Mouse (Mus musculus): ENCODE data around the gene Olfr1441. TPM values are rescaled to one million over a fixed set of nuclear protein-coding genes. Genes with fewer than 3 reads are reported as not detected.

The Olfr1441 gene
- total RNA-seq, 2 experiments from 2014 or later = not detected

DNA sequence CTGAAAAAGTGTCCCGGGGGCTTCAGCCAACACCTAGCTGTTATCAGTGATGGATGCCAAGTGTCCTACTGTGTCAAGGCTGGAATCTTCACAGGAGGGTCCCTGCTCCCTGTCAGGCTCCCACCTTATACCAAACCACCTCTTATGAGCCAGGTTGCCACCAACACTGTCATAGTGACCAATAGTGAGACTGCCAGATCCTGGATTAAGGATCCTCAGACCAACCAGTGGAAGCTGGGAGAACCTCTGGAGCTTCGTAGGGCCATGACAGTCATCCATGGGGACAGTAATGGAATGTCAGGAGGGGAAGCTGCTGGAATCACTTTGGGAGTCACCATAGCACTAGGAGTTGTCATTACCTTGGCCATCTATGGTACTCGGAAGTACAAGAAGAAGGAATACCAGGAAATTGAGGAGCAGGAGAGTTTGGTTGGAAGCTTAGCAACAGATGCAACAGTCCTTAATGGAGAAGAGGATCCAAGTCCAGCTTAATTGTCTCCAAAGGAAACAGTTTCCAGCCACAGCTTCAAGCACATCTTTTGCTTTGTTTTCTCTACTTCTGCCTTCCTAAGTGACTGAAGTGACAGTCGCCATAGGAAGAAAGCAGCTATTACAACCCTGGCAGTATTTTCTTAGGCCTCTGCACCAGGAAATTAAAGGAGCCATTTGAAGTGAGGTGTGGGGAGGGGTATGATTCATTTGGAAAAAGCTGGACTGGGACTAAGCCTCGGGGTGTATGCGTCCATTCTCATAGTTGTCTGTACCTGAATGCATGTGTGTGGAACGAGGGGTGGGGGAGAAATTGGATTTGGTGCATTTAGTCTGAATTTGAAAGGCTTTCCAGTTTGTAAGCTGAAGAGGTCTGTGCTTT, 45.9 kb downstream of the Olfr1441 start:
- no peak for DNase-seq

DNA sequence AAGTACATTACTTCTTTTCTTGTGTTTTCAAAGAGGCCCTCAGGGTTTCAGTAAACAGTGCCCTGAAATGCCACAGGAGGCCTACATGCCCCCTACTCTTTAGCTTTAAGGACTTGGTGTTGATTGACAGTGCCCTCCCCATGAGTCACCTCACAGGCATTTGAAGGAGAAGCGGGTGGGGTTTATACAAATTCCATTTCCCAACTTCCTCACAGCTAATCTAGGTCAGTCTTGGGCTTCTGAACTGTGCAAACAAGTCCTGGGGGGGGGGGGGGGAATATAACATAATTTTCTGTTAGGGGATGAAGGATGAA, 46.4 kb downstream of the Olfr1441 start:
- DNase-seq = peak; percentile 32

DNA sequence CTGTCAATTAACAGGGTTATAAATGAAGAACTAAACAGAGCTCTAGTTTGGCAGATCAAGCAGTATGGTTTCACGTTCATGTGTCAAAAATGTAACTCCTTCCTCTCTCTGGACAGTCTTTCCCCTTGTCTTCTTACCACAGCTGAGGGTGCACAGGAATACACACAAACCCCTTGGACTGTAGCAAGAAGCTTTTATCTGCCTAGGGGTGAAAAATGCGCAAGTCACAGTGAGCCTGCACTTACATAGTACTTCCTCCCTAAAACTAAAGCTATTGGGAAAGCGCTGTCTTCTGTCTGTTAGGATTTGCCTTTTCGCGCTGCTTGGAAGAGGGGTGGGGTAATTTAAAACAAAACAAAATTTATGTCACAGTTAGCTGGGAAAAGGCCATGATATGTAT, 46.9 kb downstream of the Olfr1441 start:
- no peak for DNase-seq

DNA sequence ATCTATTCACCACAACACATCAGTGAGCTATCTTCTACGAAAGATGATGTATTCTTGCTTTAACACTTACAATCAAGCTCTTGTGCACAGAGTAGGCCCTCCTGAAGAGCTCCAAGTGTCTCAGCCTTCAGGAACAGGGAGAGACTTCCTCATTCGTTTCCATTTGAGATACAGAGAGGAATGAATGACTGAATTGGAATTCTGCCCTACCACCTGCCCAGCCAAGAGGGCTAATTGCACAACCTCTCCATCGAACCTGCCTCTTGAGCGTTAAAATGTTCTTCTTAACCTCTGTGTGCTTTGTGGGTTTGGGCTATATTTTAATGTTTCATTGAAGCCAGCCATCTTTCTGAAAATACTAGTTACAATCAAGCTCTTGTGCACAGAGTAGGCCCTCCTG, 47.4 kb downstream of the Olfr1441 start:
- DNase-seq = no peak

DNA sequence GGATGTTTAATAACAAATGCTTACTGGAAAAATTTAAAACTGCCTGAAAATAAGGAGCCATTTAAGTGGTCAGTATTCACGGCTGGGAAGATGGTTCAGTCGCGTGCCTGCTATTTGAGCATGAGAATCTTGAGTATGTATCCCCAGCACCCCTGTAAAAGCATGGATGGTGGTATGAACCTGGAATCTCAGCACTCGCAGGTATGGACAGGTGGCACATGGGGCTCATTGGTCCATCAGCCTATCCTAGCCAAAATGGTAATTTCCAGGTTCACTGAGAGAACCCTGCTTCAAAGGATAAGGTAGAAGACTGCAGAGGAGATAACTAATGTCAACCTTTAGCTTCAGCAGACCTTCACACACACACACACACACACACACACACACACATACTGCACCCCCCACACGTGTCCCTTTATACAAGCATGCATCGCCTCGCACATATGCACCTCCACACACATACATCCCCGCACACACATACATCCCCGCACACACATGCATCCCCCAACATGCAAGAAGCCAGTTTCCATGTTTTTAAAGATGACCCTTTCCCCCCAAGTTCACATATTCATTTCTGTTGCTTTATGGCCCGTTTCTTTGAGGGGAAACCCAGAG, 48.4 kb downstream of the Olfr1441 start:
- no peak for DNase-seq

DNA sequence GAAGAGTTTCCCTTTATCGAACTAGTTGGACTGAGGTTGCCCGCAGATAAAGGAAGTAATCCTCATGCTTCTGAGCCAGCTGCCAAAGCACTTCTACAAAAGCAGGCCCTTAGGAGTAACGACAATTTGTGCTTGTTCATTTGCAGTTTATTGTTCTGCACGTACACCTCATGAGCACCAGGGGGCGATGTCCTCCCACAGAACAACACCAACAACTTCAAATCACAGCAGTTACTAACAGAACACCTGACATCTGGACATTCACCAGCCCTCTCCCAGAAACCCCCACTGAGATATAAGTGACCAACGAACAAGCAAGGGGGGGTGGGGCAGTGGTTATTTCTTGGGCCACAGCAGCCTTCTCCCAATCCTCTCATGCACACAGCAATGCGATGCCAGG, 49.0 kb downstream of the Olfr1441 start:
- peak; percentile 71 for DNase-seq

DNA sequence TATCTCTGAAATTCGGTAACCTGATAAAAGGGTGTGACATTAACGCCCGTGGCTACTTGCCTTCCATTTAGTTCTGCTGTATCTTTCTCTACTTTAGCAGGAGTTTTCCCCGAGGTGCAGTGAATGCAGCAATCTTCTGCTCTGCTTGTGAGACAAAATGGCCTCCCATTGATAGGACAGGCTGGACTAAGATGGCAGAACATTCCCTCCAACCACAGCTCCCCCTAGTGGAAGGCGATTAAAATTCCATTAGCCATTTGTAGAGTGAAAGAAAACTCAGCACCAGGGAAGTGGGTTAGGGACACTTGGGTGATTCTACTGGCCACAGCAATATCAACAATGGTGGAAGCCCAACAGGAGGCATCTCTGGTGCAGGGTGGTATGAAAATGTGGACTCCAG, 50.2 kb downstream of the Olfr1441 start:
- DNase-seq = peak; percentile 60

DNA sequence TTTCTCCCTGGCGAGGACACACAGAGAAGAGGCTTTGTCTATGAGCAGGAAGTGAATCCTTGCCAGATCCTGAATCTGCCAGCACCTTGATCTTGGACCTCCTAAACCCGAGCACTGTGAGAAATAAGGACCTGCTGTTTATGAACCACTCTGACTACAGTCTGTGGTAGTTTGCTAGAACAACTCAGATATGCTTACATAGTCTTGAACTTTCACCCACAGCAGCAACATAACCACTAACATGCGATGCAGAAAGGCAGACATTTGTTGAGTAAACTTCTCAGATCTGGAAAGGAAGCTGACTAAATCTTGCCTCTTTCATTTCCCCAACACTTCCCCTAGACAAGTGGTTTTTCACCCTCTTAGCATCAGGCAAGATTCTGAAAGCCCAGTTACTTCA, 54.6 kb downstream of the Olfr1441 start:
- DNase-seq = no peak

DNA sequence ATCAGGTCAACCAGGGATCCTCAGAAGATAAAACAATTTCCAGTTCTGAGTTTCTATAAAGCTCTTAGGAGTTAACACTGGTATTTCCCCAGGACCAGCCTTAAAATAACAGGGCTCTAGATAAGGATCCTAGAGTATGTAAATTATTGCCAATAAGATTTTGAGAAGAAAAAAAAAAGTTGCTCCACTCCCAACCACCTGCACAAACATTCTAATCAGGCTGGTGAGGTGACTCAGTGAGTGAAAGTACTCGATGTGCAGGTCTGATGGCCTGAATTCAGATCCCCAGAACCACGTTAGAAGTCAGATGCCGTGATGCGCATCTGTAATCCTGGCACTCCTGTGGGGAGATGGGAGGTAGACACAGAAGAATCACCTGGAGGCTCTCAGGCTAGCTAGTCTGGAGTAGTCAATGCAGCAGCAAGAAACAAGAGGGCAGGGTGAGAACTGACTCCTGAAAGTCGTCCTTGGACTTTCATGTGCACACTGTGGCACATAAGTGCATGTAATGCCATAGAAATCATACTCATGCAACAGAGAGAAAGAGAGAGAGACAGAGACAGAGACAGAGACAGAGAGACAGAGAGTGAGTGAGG, 55.2 kb downstream of the Olfr1441 start:
- no peak for DNase-seq

Other genes starting within 250 kb of the Olfr1441 start
- gene Olfr1555-ps1, start 247.3 kb upstream of the Olfr1441 start, total RNA-seq (2021) = not detected
- not detected for gene Olfr1431, start 216.8 kb upstream of the Olfr1441 start, total RNA-seq (2021)
- not detected for gene Olfr1432, start 184.8 kb upstream of the Olfr1441 start, total RNA-seq (2021)
- not detected for gene Olfr262, start 175.8 kb upstream of the Olfr1441 start, total RNA-seq (2021)
- not detected for gene Olfr235, start 156.4 kb upstream of the Olfr1441 start, total RNA-seq (2021)
- gene Olfr1434, start 137.6 kb upstream of the Olfr1441 start, total RNA-seq (2021) = not detected
- not detected for gene Olfr1436, start 118.3 kb upstream of the Olfr1441 start, total RNA-seq (2021)
- not detected for gene Olfr1437, start 92.3 kb upstream of the Olfr1441 start, total RNA-seq (2021)
- not detected for gene Olfr1438-ps1, start 81.5 kb upstream of the Olfr1441 start, total RNA-seq (2021)
- not detected for gene Olfr1440, start 30.2 kb upstream of the Olfr1441 start, total RNA-seq (2021)
- gene Pfpl, start 10.5 kb downstream of the Olfr1441 start, total RNA-seq (2021) = not detected
- gene Mpeg1, start 43.3 kb downstream of the Olfr1441 start, total RNA-seq (2021) = 10 to 100 TPM; 15.1 to 16.1 TPM
- gene Dtx4, start 84.0 kb downstream of the Olfr1441 start, total RNA-seq (2021) = 10 to 100 TPM; 22.5 to 24.4 TPM
- gene Fam111a, start 128.3 kb downstream of the Olfr1441 start, total RNA-seq (2021) = 10 to 100 TPM; 11.9 to 14.8 TPM
- 10 to 100 TPM; 20.3 to 53.3 TPM for gene Gm4952, start 182.5 kb downstream of the Olfr1441 start, total RNA-seq (2021)
- 1 to 10 TPM; 4.0 to 6.2 TPM for gene Glyat, start 215.9 kb downstream of the Olfr1441 start, total RNA-seq (2021)

All from adrenal gland, postnatal 10 days (tissue).